11 mouse cellular contexts compared by ENCODE assay signal in genomic region chrX:52648910-52649785, GRCm38 (mm10). TPM values are rescaled to one million over a fixed set of nuclear protein-coding genes. Genes with fewer than 3 reads are reported as not detected.
A peak's percentile ranks its signal among the peaks of the same experiment; 100 is the strongest.
DNase-seq lines count a peak whose midpoint lies in the region; ATAC-seq and TF ChIP-seq lines count a peak whose summit lies in the region.
"Had no signal": no experiment of that assay in that cellular context is flagged by ENCODE, and none has a peak within 500 bp of the region (broad histone marks: within the 10 kb centered on the region; RNA-seq: fewer than 3 reads in every experiment).

No protein-coding gene starts in this region.

- no peaks in the 10 kb centered on the region; the same call in 1 of the 2 replicates for H3K4me1 ChIP-seq in heart, embryonic 16.5 days (ENCODE audit: control insufficient read depth, insufficient read depth, low read length)
- no peaks in the 10 kb centered on the region for H3K4me1 ChIP-seq in embryonic facial prominence, embryonic 11.5 days (ENCODE audit: control insufficient read depth, insufficient read depth, low read length)
- 0 out of 2 replicates have a peak, but pooled peaks cover 12% of the 10 kb centered on the region for H3K4me1 ChIP-seq in hindbrain, embryonic 15.5 days (replicated peaks)
- H3K4me1 ChIP-seq in midbrain, embryonic 16.5 days (ENCODE audit: control insufficient read depth, insufficient read depth, low read length), result 0 out of 2 replicates have a peak, but pooled peaks cover 3% of the 10 kb centered on the region
- peaks cover 5% of the 10 kb centered on the region; the same call in 1 of the 2 replicates for H3K4me1 ChIP-seq in thymus, adult 2 months (replicated peaks; ENCODE audit: control insufficient read depth, insufficient read depth, low read length)
- H3K4me1 ChIP-seq: liver, embryonic 15.5 days had no signal

- intact Hi-C loops in heart, postnatal 36 days (cut with DNase I), result no loop called here

- H3K36me3 ChIP-seq in heart, embryonic 16.5 days (ENCODE audit: control insufficient read depth, insufficient read depth), result no peaks in the 10 kb centered on the region
- H3K36me3 ChIP-seq in embryonic facial prominence, embryonic 11.5 days (replicated peaks; ENCODE audit: control insufficient read depth, insufficient read depth, low read depth, low read length), result no peaks in the 10 kb centered on the region
- H3K36me3 ChIP-seq in hindbrain, embryonic 15.5 days, result no peaks in the 10 kb centered on the region
- no peaks in the 10 kb centered on the region for H3K36me3 ChIP-seq in midbrain, embryonic 16.5 days (ENCODE audit: control insufficient read depth, insufficient read depth, low read length)
- H3K36me3 ChIP-seq in thymus, adult 2 months (ENCODE audit: control insufficient read depth, insufficient read depth, low read length), result no peaks in the 10 kb centered on the region
- H3K36me3 ChIP-seq: liver, embryonic 15.5 days had no signal

- H3K4me3 ChIP-seq in heart, embryonic 16.5 days (ENCODE audit: low read length), result peak overlapping the region; percentile 9; the same call in 1 of the 2 replicates
- no peak overlapping the region for H3K4me3 ChIP-seq in embryonic facial prominence, embryonic 11.5 days (ENCODE audit: low read depth, low read length)
- H3K4me3 ChIP-seq in hindbrain, embryonic 15.5 days, result no peak overlapping the region
- H3K4me3 ChIP-seq in midbrain, embryonic 16.5 days (ENCODE audit: low read depth, low read length), result no peak overlapping the region
- H3K4me3 ChIP-seq in thymus, adult 2 months (ENCODE audit: control insufficient read depth, insufficient read depth, low read length), result no peak overlapping the region
- H3K4me3 ChIP-seq: liver, embryonic 15.5 days had no signal

- H3K27ac ChIP-seq in heart, embryonic 16.5 days (ENCODE audit: low read length), result peak overlapping the region; percentile 31; the same call in 1 of the 2 replicates
- H3K27ac ChIP-seq in embryonic facial prominence, embryonic 11.5 days (replicated peaks; ENCODE audit: low read depth, low read length), result peak overlapping the region; percentile 52
- H3K27ac ChIP-seq in hindbrain, embryonic 15.5 days (replicated peaks), result no peak overlapping the region
- H3K27ac ChIP-seq in midbrain, embryonic 16.5 days (ENCODE audit: low read length), result no peak overlapping the region
- no peak overlapping the region for H3K27ac ChIP-seq in thymus, adult 2 months (ENCODE audit: control insufficient read depth, insufficient read depth, low read length)
- H3K27ac ChIP-seq: liver, embryonic 15.5 days had no signal

- no peak for TF ChIP-seq CTCF in thymus, adult 2 months (IDR thresholded peaks at IDR 0.05; ENCODE audit: borderline replicate concordance, control insufficient read depth, extremely low read depth, insufficient read depth, low read length, poor library complexity)

- WGBS in heart, embryonic 16.5 days, result 34% methylated on average over 19 of the region's 19 CpGs
- WGBS in embryonic facial prominence, embryonic 11.5 days, result 25% methylated on average over 19 of the region's 19 CpGs
- 32% methylated on average over 19 of the region's 19 CpGs for WGBS in hindbrain, embryonic 15.5 days
- 32% methylated on average over 19 of the region's 19 CpGs for WGBS in midbrain, embryonic 16.5 days
- WGBS in thymus, adult 2 months, result 57% methylated on average over 19 of the region's 19 CpGs

- no peaks in the 10 kb centered on the region for H3K9me3 ChIP-seq in heart, embryonic 16.5 days (replicated peaks; ENCODE audit: control insufficient read depth, low read length)
- no peaks in the 10 kb centered on the region for H3K9me3 ChIP-seq in embryonic facial prominence, embryonic 11.5 days (replicated peaks; ENCODE audit: control insufficient read depth, low read length)
- no peaks in the 10 kb centered on the region for H3K9me3 ChIP-seq in hindbrain, embryonic 15.5 days
- no peaks in the 10 kb centered on the region for H3K9me3 ChIP-seq in midbrain, embryonic 16.5 days (replicated peaks; ENCODE audit: control insufficient read depth, low read length, poor library complexity, severe bottlenecking)
- H3K9me3 ChIP-seq: liver, embryonic 15.5 days had no signal

- TF ChIP-seq POLR2A in thymus, adult 2 months (IDR thresholded peaks at IDR 0.05; ENCODE audit: control insufficient read depth, extremely low read depth, insufficient read depth, low read length, poor library complexity), result no peak

- no peaks in the 10 kb centered on the region; the same call in 1 of the 2 replicates for H3K27me3 ChIP-seq in heart, embryonic 16.5 days (ENCODE audit: control insufficient read depth, insufficient read depth, low read length)
- no peaks in the 10 kb centered on the region for H3K27me3 ChIP-seq in embryonic facial prominence, embryonic 11.5 days (ENCODE audit: control insufficient read depth, insufficient read depth, low read length)
- no peaks in the 10 kb centered on the region for H3K27me3 ChIP-seq in hindbrain, embryonic 15.5 days
- H3K27me3 ChIP-seq in midbrain, embryonic 16.5 days (ENCODE audit: control insufficient read depth, insufficient read depth, low read depth, low read length), result no peaks in the 10 kb centered on the region
- no peaks in the 10 kb centered on the region for H3K27me3 ChIP-seq in thymus, adult 2 months (ENCODE audit: control insufficient read depth, insufficient read depth, low read length)
- H3K27me3 ChIP-seq: liver, embryonic 15.5 days had no signal

- peak overlapping the region; percentile 45 for H3K4me2 ChIP-seq in heart, embryonic 16.5 days (ENCODE audit: low read depth, low read length)
- no peak overlapping the region; the same call in 1 of the 2 replicates for H3K4me2 ChIP-seq in embryonic facial prominence, embryonic 11.5 days (ENCODE audit: low read depth, low read length)
- peak overlapping the region; percentile 33 for H3K4me2 ChIP-seq in hindbrain, embryonic 15.5 days
- peak overlapping the region; percentile 31 for H3K4me2 ChIP-seq in midbrain, embryonic 16.5 days (ENCODE audit: low read length)
- H3K4me2 ChIP-seq: liver, embryonic 15.5 days had no signal

- H3K9ac ChIP-seq in heart, embryonic 16.5 days (ENCODE audit: low read length), result peak overlapping the region; percentile 55; the same call in 1 of the 2 replicates
- peak overlapping the region; percentile 18; the same call in 1 of the 2 replicates for H3K9ac ChIP-seq in embryonic facial prominence, embryonic 11.5 days (replicated peaks; ENCODE audit: low read length)
- no peak overlapping the region for H3K9ac ChIP-seq in hindbrain, embryonic 15.5 days
- H3K9ac ChIP-seq in midbrain, embryonic 16.5 days (ENCODE audit: low read depth, low read length), result no peak overlapping the region
- H3K9ac ChIP-seq: liver, embryonic 15.5 days had no signal

- DNase-seq in heart, postnatal 36 days, result no peak
- peak; percentile 54 for DNase-seq in embryonic facial prominence, embryonic 11.5 days (ENCODE audit: low spot score)
- no peak for DNase-seq in thymus, adult 2 months
- no peak for DNase-seq in spleen, postnatal 4 days (ENCODE audit: low spot score in 2 of 2)
- DNase-seq in left cerebral cortex, adult 8-10 months (ENCODE audit: low spot score in 2 of 2), result no peak
- DNase-seq: cerebellum, postnatal 36 days had no signal

- no peak for ATAC-seq in heart, embryonic 16.5 days (replicated peaks; ENCODE audit: extremely low read depth, insufficient read depth, low FRiP score)
- ATAC-seq in embryonic facial prominence, embryonic 11.5 days (replicated peaks; ENCODE audit: insufficient number of reproducible peaks, low FRiP score, low TSS enrichment, low read depth), result no peak; the same call in 1 of the 2 replicates
- ATAC-seq in hindbrain, embryonic 15.5 days (ENCODE audit: low FRiP score, low read depth), result no peak
- no peak for ATAC-seq in midbrain, embryonic 16.5 days
- ATAC-seq: CD4-positive, CD25-positive, alpha-beta regulatory T cell, adult 4 months had no signal

RNA-seq across cellular contexts. Expression of gene Gpc3, which starts 35.4 kb away (rescaled TPM):
- 355 and 372 TPM in 2 replicates for polyA plus RNA-seq in heart, embryonic 16.5 days (2015; fragmentation: Nextera tagmentation; extraction: Ambion mirVana)
- 10 to 100 TPM; 15.4 to 24.6 TPM for total RNA-seq in heart, postnatal 36 days (2021)
- polyA plus RNA-seq in embryonic facial prominence, embryonic 11.5 days (2014; fragmentation: Nextera tagmentation; extraction: Ambion mirVana), result 891 and 944 TPM in 2 replicates
- polyA plus RNA-seq in hindbrain, embryonic 15.5 days (2015; fragmentation: Nextera tagmentation; extraction: Ambion mirVana), result 76.4 and 84.4 TPM in 2 replicates
- polyA plus RNA-seq in midbrain, embryonic 16.5 days (2015; fragmentation: Nextera tagmentation; extraction: Ambion mirVana), result 49.2 and 49.3 TPM in 2 replicates
- polyA plus RNA-seq in thymus, adult 2 months (2012; rRNA removed), result 6.3 and 9.2 TPM in 2 replicates
- total RNA-seq in left cerebral cortex, adult 8-10 months (2022), result 1 to 10 TPM; 5.6 to 7.5 (median 6.2) TPM
- polyA plus RNA-seq: CD4-positive, CD25-positive, alpha-beta regulatory T cell, adult 4 months had no signal

Comparison
In these comparisons a context has a peak if more than half of its experiments do, and no peak if none do; other contexts are left out.
1. H3K27ac ChIP-seq: peak in heart, embryonic 16.5 days (single experiment) and embryonic facial prominence, embryonic 11.5 days (single experiment); none in hindbrain, embryonic 15.5 days (single experiment), midbrain, embryonic 16.5 days (single experiment) and thymus, adult 2 months (single experiment).
2. H3K9ac ChIP-seq: peak in heart, embryonic 16.5 days (single experiment) and embryonic facial prominence, embryonic 11.5 days (single experiment); none in hindbrain, embryonic 15.5 days (single experiment) and midbrain, embryonic 16.5 days (single experiment).